Comparison of ENCODE assay signal across 8 mouse cellular contexts in genomic region chr1:166409701-166410220, GRCm38 (mm10). TPM values are rescaled to one million over a fixed set of nuclear protein-coding genes. Genes with fewer than 3 reads are reported as not detected.
DNase-seq lines count a peak whose midpoint lies in the region; ATAC-seq and TF ChIP-seq lines count a peak whose summit lies in the region.

TSS of gene Pogk (minus strand) at chr1:166409863.

- TF ChIP-seq POLR2A in embryonic fibroblast, embryonic 13.5 days (IDR thresholded peaks at IDR 0.05; ENCODE audit: low read depth, low read length), result peak; percentile 69

- ATAC-seq in heart, embryonic 13.5 days (ENCODE audit: extremely low read depth, insufficient number of reproducible peaks, low FRiP score, low TSS enrichment), result peak; percentile 88
- peak; percentile 92 for ATAC-seq in kidney, postnatal 0 days (replicated peaks; ENCODE audit: low FRiP score, low read depth)
- ATAC-seq in liver, embryonic 15.5 days (ENCODE audit: insufficient read depth), result peak; percentile 87
- ATAC-seq in neural tube, embryonic 12.5 days (ENCODE audit: low FRiP score, low read depth), result peak; percentile 95
- ATAC-seq in stomach, postnatal 0 days (ENCODE audit: low FRiP score, low TSS enrichment), result peak; percentile 94

- H3K4me3 ChIP-seq in embryonic fibroblast, embryonic 13.5 days (ENCODE audit: insufficient read depth, low read length), result peak within 1 kb of the TSS; percentile 53
- peak within 1 kb of the TSS; percentile 71 for H3K4me3 ChIP-seq in heart, embryonic 13.5 days
- peak within 1 kb of the TSS; percentile 66 for H3K4me3 ChIP-seq in kidney, postnatal 0 days (replicated peaks; ENCODE audit: low read depth, low read length)
- peak within 1 kb of the TSS; percentile 64 for H3K4me3 ChIP-seq in liver, embryonic 15.5 days (replicated peaks)
- peak within 1 kb of the TSS; percentile 84 for H3K4me3 ChIP-seq in neural tube, embryonic 12.5 days
- H3K4me3 ChIP-seq in stomach, postnatal 0 days (ENCODE audit: low read depth, low read length), result peak within 1 kb of the TSS; percentile 71

- peaks cover 35% of the 10 kb centered on the region for H3K36me3 ChIP-seq in heart, embryonic 13.5 days
- 0 out of 2 replicates have a peak, but pooled peaks cover 3% of the 10 kb centered on the region for H3K36me3 ChIP-seq in kidney, postnatal 0 days (ENCODE audit: insufficient read depth, low read length)
- H3K36me3 ChIP-seq in liver, embryonic 15.5 days (replicated peaks), result no peaks in the 10 kb centered on the region
- H3K36me3 ChIP-seq in neural tube, embryonic 12.5 days, result peaks cover 28% of the 10 kb centered on the region
- H3K36me3 ChIP-seq in stomach, postnatal 0 days (ENCODE audit: control insufficient read depth, insufficient read depth, low read length), result peaks cover 5% of the 10 kb centered on the region; the same call in 1 of the 2 replicates

- 5% methylated on average over 49 of the region's 49 CpGs for WGBS in heart, embryonic 13.5 days
- 2% methylated on average over 48 of the region's 49 CpGs for WGBS in kidney, postnatal 0 days
- 3% methylated on average over 48 of the region's 49 CpGs for WGBS in liver, embryonic 15.5 days (ENCODE audit: insufficient replicate concordance)
- WGBS in neural tube, embryonic 12.5 days, result 7% methylated on average over 49 of the region's 49 CpGs
- WGBS in stomach, postnatal 0 days, result 2% methylated on average over 33 of the region's 49 CpGs

- H3K9ac ChIP-seq in heart, embryonic 13.5 days, result peak within 1 kb of the TSS; percentile 89
- H3K9ac ChIP-seq in kidney, postnatal 0 days (ENCODE audit: low read depth, low read length), result peak within 1 kb of the TSS; percentile 82
- peak within 1 kb of the TSS; percentile 46; the same call in 1 of the 2 replicates for H3K9ac ChIP-seq in liver, embryonic 15.5 days
- peak within 1 kb of the TSS; percentile 97 for H3K9ac ChIP-seq in neural tube, embryonic 12.5 days
- peak within 1 kb of the TSS; percentile 81 for H3K9ac ChIP-seq in stomach, postnatal 0 days (ENCODE audit: low read length)

- DNase-seq in CD4-positive helper T cell, adult 2 months (ENCODE audit: low read depth, low spot score), result peak; percentile 92
- peak; percentile 95 for DNase-seq in brain, adult 2 months (ENCODE audit: low read depth, low spot score)
- peak; percentile 87 for DNase-seq in kidney, postnatal 0 days (ENCODE audit: low spot score)
- DNase-seq in stomach, postnatal 0 days (ENCODE audit: low spot score), result peak; percentile 90

- H3K4me2 ChIP-seq in heart, embryonic 13.5 days, result peak within 1 kb of the TSS; percentile 79
- peak within 1 kb of the TSS; percentile 90 for H3K4me2 ChIP-seq in kidney, postnatal 0 days (ENCODE audit: low read length)
- peak within 1 kb of the TSS; percentile 97 for H3K4me2 ChIP-seq in liver, embryonic 15.5 days
- H3K4me2 ChIP-seq in neural tube, embryonic 12.5 days (replicated peaks), result peak within 1 kb of the TSS; percentile 79
- peak within 1 kb of the TSS; percentile 91 for H3K4me2 ChIP-seq in stomach, postnatal 0 days (replicated peaks; ENCODE audit: low read depth)

- no peak for TF ChIP-seq CTCF in embryonic fibroblast, embryonic 13.5 days (IDR thresholded peaks at IDR 0.05; ENCODE audit: borderline replicate concordance, insufficient read depth, low read length)
- no peak for TF ChIP-seq CTCF in kidney, postnatal 0 days (IDR thresholded peaks at IDR 0.05; ENCODE audit: low read depth)
- TF ChIP-seq CTCF in stomach, postnatal 0 days (IDR thresholded peaks at IDR 0.05; ENCODE audit: low read depth), result no peak

- peaks cover 13% of the 10 kb centered on the region for H3K9me3 ChIP-seq in heart, embryonic 13.5 days
- no peaks in the 10 kb centered on the region for H3K9me3 ChIP-seq in kidney, postnatal 0 days (replicated peaks; ENCODE audit: low read length)
- H3K9me3 ChIP-seq in liver, embryonic 15.5 days (replicated peaks), result no peaks in the 10 kb centered on the region
- H3K9me3 ChIP-seq in neural tube, embryonic 12.5 days, result peaks cover 9% of the 10 kb centered on the region
- H3K9me3 ChIP-seq in stomach, postnatal 0 days (ENCODE audit: control insufficient read depth, low read length), result no peaks in the 10 kb centered on the region

- H3K27me3 ChIP-seq in heart, embryonic 13.5 days (replicated peaks), result no peaks in the 10 kb centered on the region
- no peaks in the 10 kb centered on the region for H3K27me3 ChIP-seq in kidney, postnatal 0 days (ENCODE audit: insufficient read depth, low read length)
- no peaks in the 10 kb centered on the region for H3K27me3 ChIP-seq in liver, embryonic 15.5 days
- no peaks in the 10 kb centered on the region for H3K27me3 ChIP-seq in neural tube, embryonic 12.5 days (replicated peaks)
- H3K27me3 ChIP-seq in stomach, postnatal 0 days (ENCODE audit: control insufficient read depth, insufficient read depth, low read length), result no peaks in the 10 kb centered on the region

- no peaks in the 10 kb centered on the region; the same call in 1 of the 2 replicates for H3K4me1 ChIP-seq in embryonic fibroblast, embryonic 13.5 days (ENCODE audit: control insufficient read depth, insufficient read depth, low read length)
- H3K4me1 ChIP-seq in heart, embryonic 13.5 days, result peaks cover 31% of the 10 kb centered on the region
- 0 out of 2 replicates have a peak, but pooled peaks cover 3% of the 10 kb centered on the region for H3K4me1 ChIP-seq in kidney, postnatal 0 days (replicated peaks; ENCODE audit: insufficient read depth, low read length)
- H3K4me1 ChIP-seq in liver, embryonic 15.5 days (replicated peaks), result peaks cover 13% of the 10 kb centered on the region
- H3K4me1 ChIP-seq in neural tube, embryonic 12.5 days, result peaks cover 14% of the 10 kb centered on the region
- H3K4me1 ChIP-seq in stomach, postnatal 0 days (replicated peaks; ENCODE audit: control insufficient read depth, insufficient read depth), result peaks cover 3% of the 10 kb centered on the region; the same call in 1 of the 2 replicates

- H3K27ac ChIP-seq in embryonic fibroblast, embryonic 13.5 days (ENCODE audit: insufficient read depth, low read length), result no peak within 1 kb of the TSS
- H3K27ac ChIP-seq in heart, embryonic 13.5 days (replicated peaks), result peak within 1 kb of the TSS; percentile 71
- peak within 1 kb of the TSS; percentile 81 for H3K27ac ChIP-seq in kidney, postnatal 0 days
- no peak within 1 kb of the TSS for H3K27ac ChIP-seq in liver, embryonic 15.5 days (replicated peaks)
- peak within 1 kb of the TSS; percentile 21; the same call in 1 of the 2 replicates for H3K27ac ChIP-seq in neural tube, embryonic 12.5 days
- H3K27ac ChIP-seq in stomach, postnatal 0 days (replicated peaks), result peak within 1 kb of the TSS; percentile 87

- no peak for TF ChIP-seq EP300 in stomach, postnatal 0 days (optimal IDR thresholded peaks at IDR 0.05)

RNA-seq across cellular contexts. Expression of gene Pogk, which starts in this region (rescaled TPM):
- polyA plus RNA-seq in embryonic fibroblast, embryonic 13.5 days (2011; ENCODE audit: insufficient read length, low read depth, missing spikeins), result 17.8 and 20.8 TPM in 2 replicates
- 9.6 and 9.8 TPM in 2 replicates for polyA plus RNA-seq in heart, embryonic 13.5 days (2015; fragmentation: Nextera tagmentation; extraction: Ambion mirVana)
- polyA plus RNA-seq in kidney, postnatal 0 days (2015; fragmentation: Nextera tagmentation; extraction: Ambion mirVana), result 7.3 and 7.7 TPM in 2 replicates
- 0.89 and 0.93 TPM in 2 replicates for polyA plus RNA-seq in liver, embryonic 15.5 days (2015; fragmentation: Nextera tagmentation; extraction: Ambion mirVana)
- 39.1 and 43.6 TPM in 2 replicates for polyA plus RNA-seq in neural tube, embryonic 12.5 days (2016; fragmentation: Nextera tagmentation; extraction: Ambion mirVana)
- 4.0 and 4.1 TPM in 2 replicates for polyA plus RNA-seq in stomach, postnatal 0 days (2015; fragmentation: Nextera tagmentation; extraction: Ambion mirVana)

Comparison
In these comparisons a context has a peak if more than half of its experiments do, and no peak if none do; other contexts are left out.
1. Peak in ATAC-seq, H3K4me3 ChIP-seq, H3K9ac ChIP-seq and H3K4me2 ChIP-seq in liver, embryonic 15.5 days; RNA of the gene not detected or under 1 TPM.
2. H3K27ac ChIP-seq: peak in heart, embryonic 13.5 days (single experiment), kidney, postnatal 0 days (single experiment), neural tube, embryonic 12.5 days (single experiment) and stomach, postnatal 0 days (single experiment); none in embryonic fibroblast, embryonic 13.5 days (single experiment) and liver, embryonic 15.5 days (single experiment).
3. H3K9ac ChIP-seq: peak in every context shown above with its lines; median percentile 97 in neural tube, embryonic 12.5 days; 89 in heart, embryonic 13.5 days; 82 in kidney, postnatal 0 days; 81 in stomach, postnatal 0 days; 46 in liver, embryonic 15.5 days.
4. Peak in every context shown above with its lines, with median percentiles within 50 percentile points of each other: DNase-seq, H3K4me3 ChIP-seq, ATAC-seq and H3K4me2 ChIP-seq.